Mouse (Mus musculus) heart, postnatal 36 days (tissue): ENCODE data around the gene Olfr1393. TPM values are rescaled to one million over a fixed set of nuclear protein-coding genes. Genes with fewer than 3 reads are reported as not detected.

Source experiments
- DNase-seq, 2 experiments: peaks; one replicate each; pipeline ENCODE4 v3.0.0; 2021 to 2022
- intact Hi-C: fragments of 180-260 bp; cut with DNase I; formaldehyde crosslinking; loops from one replicate; pipeline ENCODE4 v1.15.1; 2025
- total RNA-seq, 2 experiments: library from RNA; stranded (reverse); gene quantifications; 2 replicates each; pipeline ENCODE4 v1.2.3; 2021

The Olfr1393 gene
- total RNA-seq = under 1 TPM in 1 of 2 experiments, not detected in 1; 0.19 TPM

GRCm38 (mm10) chr11:49278222-49278621 lies at the start of gene Olfr1393:
TSS of gene Olfr1393 (plus strand) at chr11:49278304.
- intact Hi-C loops = no loop called here
- DNase-seq = no peak

GRCm38 (mm10) chr11:49232781-49233180 lies 45.3 kb upstream of the Olfr1393 start:
- no peak for DNase-seq
- intact Hi-C loops = no loop called here

DNA sequence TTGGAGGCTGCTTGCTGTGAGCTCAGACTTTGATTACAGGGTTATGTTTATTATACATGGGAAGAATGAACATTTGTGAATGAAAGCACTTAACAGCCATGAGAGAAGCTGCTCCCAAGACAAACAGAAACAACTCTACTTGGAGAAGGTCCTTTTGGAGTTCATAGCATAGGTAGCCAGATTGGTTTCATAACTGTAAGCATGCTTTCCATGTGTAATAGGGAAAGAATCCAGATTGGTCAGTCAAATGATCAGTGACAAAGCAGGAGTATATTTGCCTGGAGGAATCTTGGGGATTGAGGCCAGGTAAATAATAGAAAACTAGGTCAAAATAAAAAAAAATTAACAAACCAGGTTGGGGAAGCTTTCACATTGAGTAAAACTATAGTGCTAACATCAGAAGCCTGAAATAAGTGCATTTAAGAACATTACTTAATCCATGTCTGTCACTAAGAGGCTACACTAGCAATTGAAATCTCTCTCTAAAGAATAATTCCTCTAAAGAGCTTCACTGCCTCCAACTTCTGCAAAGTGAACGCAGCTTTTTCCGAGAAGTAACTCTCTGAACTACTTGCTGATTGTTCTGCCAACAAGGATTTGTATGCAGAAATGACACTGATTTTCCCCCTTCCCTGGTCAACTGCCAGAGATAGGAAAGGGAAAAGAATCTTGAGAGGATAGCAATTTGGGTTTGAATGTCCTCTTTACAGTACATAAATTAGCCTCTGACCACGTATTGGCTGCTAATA lies 42.5 kb upstream of the Olfr1393 start:
- intact Hi-C loops = no loop called here
- no peak for DNase-seq

DNA sequence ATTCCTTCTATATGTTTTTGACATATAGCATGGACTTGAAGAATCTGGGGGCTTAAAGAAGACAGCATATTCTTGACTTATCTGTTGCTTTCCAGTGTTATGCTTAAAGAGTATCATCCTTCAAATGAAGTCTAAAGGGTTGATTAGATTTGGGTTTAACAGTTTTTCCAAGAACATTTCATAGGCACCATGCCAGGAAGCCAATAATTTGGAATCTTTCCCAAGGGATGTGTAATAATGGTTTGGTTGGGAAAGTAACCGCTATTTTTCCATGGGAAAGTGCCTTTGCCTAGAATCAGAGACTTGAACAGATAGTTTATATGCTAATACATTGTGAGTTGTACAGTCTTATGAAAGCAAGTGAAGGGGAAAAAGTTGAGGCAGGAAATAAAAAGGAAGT lies 41.2 kb upstream of the Olfr1393 start:
- DNase-seq = no peak
- intact Hi-C loops = no loop called here

DNA sequence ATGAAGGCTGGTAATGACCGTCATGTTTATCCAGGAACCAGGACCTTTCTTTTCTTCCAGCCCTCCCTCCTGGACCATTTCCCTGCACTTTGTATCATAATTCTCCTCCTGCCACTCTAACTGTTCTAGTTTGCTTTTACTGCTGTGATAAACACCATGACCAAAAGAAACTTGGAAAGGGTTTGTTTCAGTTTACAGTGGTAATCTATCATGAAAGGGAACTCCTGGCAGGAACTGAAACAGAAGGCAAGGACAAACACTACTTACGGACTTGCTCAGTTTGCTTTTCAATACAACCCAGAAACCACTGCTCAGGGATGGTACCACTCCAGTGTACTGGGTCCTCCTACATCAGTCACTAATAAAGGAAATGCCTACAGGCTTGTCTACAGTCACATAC lies 40.6 kb upstream of the Olfr1393 start:
- DNase-seq = no peak
- intact Hi-C loops = no loop called here

DNA sequence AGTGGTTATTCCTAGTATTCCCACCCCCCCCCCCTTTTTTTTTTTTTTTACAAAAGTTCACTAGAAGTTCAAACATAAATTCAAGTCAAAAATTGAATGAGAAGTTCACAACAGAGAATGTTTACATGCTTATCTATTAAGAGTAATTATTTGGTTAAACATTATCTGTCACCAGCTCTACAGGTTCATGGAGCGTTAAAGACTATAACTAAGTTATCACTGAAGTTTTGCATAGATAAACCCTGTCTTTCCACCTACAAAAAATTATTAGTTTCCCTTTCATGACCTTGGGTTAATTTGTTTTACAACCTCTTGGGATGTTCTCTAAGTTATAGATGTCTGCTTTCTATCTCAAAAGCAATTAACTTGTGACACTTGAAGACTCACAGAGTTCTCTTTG lies 37.8 kb upstream of the Olfr1393 start:
- intact Hi-C loops = no loop called here
- DNase-seq = no peak

DNA sequence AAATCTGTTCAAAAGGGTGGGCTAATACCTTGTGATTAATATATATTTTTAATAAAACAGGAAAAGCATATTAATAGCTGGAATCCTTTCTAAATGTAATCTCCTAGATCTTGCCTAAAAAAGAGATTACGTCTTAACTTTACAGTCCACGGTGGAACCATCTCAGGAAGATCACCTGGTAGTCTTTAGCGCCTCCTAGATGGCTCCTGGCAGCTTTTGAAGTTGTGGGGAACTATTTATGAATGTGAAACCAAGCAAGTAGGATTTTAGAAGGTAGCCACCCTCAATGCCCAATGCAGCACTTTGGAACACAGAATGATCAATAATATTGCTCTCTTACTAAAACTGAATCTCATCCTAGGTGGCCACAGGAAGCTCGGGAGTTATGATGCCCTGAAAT lies 37.2 kb upstream of the Olfr1393 start:
- DNase-seq = no peak
- intact Hi-C loops = no loop called here

DNA sequence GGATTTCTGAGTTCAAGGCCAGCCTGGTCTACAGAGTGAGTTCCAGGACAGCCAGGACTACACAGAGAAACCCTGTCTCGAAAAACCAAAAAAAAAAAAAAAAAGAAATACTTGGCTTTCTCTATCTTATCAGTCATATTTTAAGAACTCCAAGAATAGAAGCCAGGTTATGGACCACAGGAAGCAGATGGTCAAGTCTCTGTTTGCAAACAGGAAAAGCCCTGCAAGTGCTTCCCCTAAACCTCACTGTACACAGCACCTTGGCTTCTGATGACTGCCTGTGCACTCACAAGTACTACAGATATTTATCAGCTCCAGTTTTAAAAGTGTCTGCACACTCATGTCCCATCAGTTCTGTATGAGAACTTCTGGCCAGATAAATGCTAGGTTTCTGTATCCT lies 36.6 kb upstream of the Olfr1393 start:
- intact Hi-C loops = no loop called here
- no peak for DNase-seq

- no peak for DNase-seq
- intact Hi-C loops = no loop called here
These were observed 35.0 kb upstream of the Olfr1393 start for GRCm38 (mm10) chr11:49242944-49243626.

DNA sequence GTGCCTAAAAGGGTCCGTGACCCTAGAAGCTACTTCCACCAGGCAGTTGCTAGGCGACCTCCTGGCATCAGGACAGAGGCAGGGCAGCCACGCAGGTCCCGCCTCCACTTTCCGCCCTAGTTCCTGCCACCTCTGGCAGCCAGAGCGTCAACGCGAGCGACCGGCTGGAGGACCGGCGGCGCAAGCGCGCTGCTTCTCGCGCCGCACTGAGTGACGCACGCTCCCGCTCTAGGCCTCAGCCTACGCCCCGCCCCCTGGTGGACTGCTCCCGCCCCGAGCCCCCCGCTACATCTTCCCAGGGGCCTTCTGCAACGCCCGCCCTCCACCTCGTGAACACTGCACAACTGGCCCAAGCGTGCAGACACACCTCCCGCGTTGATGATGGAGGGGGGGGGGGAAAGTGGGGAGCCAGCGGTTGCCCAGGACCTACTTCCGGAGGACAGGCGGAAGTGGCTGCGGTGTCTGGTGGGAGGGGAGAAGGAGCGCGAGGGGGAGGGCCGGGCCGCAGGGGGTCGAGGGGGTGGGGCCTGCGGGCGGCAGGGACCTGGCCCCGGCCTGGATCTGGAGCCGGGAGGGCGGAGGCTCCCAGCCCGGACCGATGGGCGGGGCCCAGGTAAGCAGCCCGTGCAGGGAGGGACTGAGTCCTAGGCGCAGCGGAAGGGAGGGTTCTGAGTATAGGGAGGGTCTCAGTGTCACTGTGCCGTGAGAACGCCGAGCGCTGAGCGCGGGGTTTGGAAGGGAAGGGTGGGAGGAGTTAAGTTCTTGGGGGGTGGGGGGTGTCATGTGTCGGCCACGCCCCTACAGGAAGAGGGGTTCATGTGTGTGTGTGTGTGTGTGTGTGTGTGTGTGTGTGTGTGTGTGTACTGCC lies 34.1 kb upstream of the Olfr1393 start, which contains the start of gene Mgat1:
Gene Mgat1, plus strand, starts transcription at position 465 of the 868 bp plus-strand sequence.
- intact Hi-C loops = no loop called here
- DNase-seq = peak; percentile 89 to 93

- DNase-seq = no peak
- intact Hi-C loops = no loop called here
These were observed 33.5 kb upstream of the Olfr1393 start for GRCm38 (mm10) chr11:49244595-49244930.

- intact Hi-C loops = loop anchor here (5.0 kb wide), 1 partner anchor 433 kb away; no protein-coding TSS in a partner anchor
- no peak for DNase-seq
These were observed 32.9 kb upstream of the Olfr1393 start for GRCm38 (mm10) chr11:49245176-49245575.

GRCm38 (mm10) chr11:49245634-49246415 lies 32.3 kb upstream of the Olfr1393 start:
- intact Hi-C loops = loop anchor here (5.0 kb wide), 1 partner anchor 434 kb away; no protein-coding TSS in a partner anchor
- DNase-seq = no peak

DNA sequence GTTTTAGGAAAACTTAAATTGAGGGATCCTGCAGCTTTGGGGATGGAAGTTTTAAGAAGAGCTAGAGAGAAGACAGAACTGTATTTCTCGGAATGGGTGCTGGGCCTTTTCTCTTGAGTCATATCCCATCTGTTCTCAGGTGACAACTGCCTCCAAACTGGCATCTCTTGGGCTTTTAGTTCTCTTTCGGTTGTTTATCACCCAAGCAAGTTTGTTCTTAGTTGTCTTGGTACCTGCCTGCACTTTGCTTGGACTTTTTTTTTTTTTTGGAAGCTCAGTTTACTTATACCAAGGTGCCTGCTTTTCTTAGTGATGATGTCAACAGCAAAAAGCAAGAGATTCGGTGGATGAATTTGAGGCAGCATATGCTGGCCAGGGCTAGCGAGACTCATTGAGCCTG lies 31.6 kb upstream of the Olfr1393 start:
- DNase-seq = no peak
- intact Hi-C loops = loop anchor here (5.0 kb wide), 1 partner anchor 434 kb away; no protein-coding TSS in a partner anchor

- DNase-seq = no peak
- intact Hi-C loops = loop anchor here (5.0 kb wide), 1 partner anchor 435 kb away; no protein-coding TSS in a partner anchor
These were observed 30.8 kb upstream of the Olfr1393 start for GRCm38 (mm10) chr11:49247255-49247654.

DNA sequence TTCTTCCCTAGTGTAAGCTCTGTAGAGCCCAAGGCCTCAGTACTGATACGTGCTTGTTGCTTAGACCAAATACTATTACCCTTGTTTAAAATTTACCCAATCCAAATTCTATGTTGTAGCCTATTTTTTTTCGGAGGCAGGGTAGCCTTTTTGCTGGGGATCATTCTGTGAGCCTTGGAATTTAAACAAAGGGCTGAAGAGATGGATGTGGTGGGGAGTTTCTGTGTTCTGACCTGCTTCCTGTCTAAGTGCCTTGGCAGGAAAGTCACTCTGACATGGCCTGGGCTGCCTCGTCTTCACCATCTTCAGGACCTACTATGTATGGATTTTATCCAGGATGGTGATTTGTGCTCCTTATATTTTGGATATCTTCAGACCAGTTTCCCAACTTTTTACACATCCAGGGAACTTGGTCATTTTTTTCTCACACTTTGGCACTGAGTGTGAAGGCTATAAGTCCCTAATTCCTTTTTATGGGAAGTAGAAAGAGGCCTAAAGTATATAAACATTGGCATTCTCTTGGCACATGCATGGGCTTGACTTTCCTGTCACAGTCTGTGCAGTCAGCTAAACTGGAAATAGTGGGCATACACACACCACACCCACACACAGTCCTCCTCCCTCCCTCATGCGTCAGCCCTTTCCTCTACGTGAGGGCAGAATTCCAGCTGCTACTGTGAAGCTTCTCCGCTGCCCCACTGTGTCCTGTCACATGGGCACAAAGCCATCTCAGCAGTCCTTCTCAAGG lies 29.7 kb upstream of the Olfr1393 start:
- intact Hi-C loops = loop anchor here (5.0 kb wide), 1 partner anchor 436 kb away; no protein-coding TSS in a partner anchor

GRCm38 (mm10) chr11:49248974-49249700 lies 29.0 kb upstream of the Olfr1393 start:
- intact Hi-C loops = loop anchor here (5.0 kb wide), 1 partner anchor 437 kb away; no protein-coding TSS in a partner anchor
- no peak for DNase-seq

More for the DNA sequence above, 29.7 kb upstream of the Olfr1393 start:
- DNase-seq = peak; percentile 49 to 56

DNA sequence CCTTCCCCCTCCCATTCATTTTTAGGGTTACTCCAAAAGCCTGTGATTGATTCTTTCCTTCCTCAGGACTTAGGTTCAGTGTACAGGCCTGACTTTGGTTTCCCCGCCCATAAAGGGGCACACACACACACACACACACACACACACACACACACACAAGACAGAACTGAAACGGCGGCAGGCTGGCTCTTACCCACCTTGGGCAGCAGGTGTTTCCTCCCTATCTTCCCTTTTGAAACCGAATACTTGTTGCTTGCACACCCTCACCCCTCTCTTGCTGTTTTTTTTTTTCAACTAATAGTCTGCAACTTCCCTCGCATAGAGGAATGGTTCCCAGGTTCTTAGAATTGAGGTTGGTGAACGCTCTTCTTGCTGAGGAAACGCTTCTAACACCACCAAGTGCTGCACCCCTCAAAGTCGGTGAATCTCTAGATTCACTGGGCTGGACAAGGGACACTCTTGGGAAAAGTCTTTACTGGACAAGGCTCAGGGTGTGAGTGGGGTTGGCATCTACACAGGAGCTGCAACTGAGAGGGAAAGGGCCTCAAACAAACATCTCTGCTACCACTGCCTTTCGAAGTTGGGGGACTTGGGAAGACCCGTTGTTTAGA lies 28.2 kb upstream of the Olfr1393 start:
- intact Hi-C loops = loop anchor here (1.0 to 5.0 kb wide), 3 partner anchors 47 to 438 kb away; partner anchors contain the start of genes Irgm1 and Zfp62
- DNase-seq = peak in 1 of 2 experiments; percentile 26
